Mouse (Mus musculus) ES-E14 (cell line): ENCODE data around the gene Lonp2. TPM values are rescaled to one million over a fixed set of nuclear protein-coding genes. Genes with fewer than 3 reads are reported as not detected.
A peak's percentile ranks its signal among the peaks of the same experiment; 100 is the strongest.

Experiments
- DNase-seq: peaks from one replicate; pipeline ENCODE4 v3.0.0-alpha.2; 2013; ENCODE audit warnings: low read depth, low spot score
- H3K27ac ChIP-seq: 2 replicates; pipeline ENCODE4 v1.5.1; 2012; ENCODE audit warnings: low read depth, mild to moderate bottlenecking, low read length, moderate library complexity, mixed read lengths; ENCODE audit not compliant: poor library complexity, insufficient read depth, severe bottlenecking
- H3K36me3 ChIP-seq: 2 replicates; pipeline ENCODE4 v1.6.1; 2012; ENCODE audit warnings: mild to moderate bottlenecking, low read length, moderate library complexity, mixed read lengths; ENCODE audit not compliant: control insufficient read depth, poor library complexity, insufficient read depth, severe bottlenecking
- H3K4me1 ChIP-seq, 2 experiments: fragments of 150-350 bp in 1 of 2; sonication (generic) in 1 of 2; 2 replicates each; pipeline ENCODE4 v1.6.1; 2012; ENCODE audit warnings: low read length in 2 of 2, mild to moderate bottlenecking in 1 of 2, mixed read lengths in 1 of 2; ENCODE audit not compliant: control insufficient read depth in 2 of 2, insufficient read depth in 2 of 2, poor library complexity in 1 of 2
- H3K4me3 ChIP-seq, 2 experiments: fragments of 150-350 bp in 1 of 2; sonication (generic) in 1 of 2; 2 replicates each; pipeline ENCODE4 v1.5.1; 2012; ENCODE audit warnings: low read length in 2 of 2, low read depth in 1 of 2, mild to moderate bottlenecking in 1 of 2, mixed read lengths in 1 of 2; ENCODE audit not compliant: insufficient read depth in 1 of 2, poor library complexity in 1 of 2, severe bottlenecking in 1 of 2
- H3K9ac ChIP-seq: 2 replicates; pipeline ENCODE4 v1.6.1; 2012; ENCODE audit warnings: low read depth, mild to moderate bottlenecking, low read length, mixed read lengths; ENCODE audit not compliant: poor library complexity, insufficient read depth, severe bottlenecking
- H3K9me3 ChIP-seq: fragments of 150-350 bp; sonication (generic); 2 replicates; pipeline ENCODE4 v1.6.1; 2012; ENCODE audit warnings: low read depth, mild to moderate bottlenecking, low read length; ENCODE audit not compliant: control insufficient read depth, insufficient read depth
- CHD2 ChIP-seq: IDR thresholded peaks from 2 replicates; pipeline ENCODE4 v1.6.1; 2014; ENCODE audit warnings: mild to moderate bottlenecking, low read depth, low read length, inconsistent platforms
- HCFC1 ChIP-seq: IDR thresholded peaks from 2 replicates; pipeline ENCODE4 v1.6.1; 2012; ENCODE audit warnings: low read length, inconsistent platforms, borderline replicate concordance; ENCODE audit not compliant: insufficient read depth
- MAFK ChIP-seq: IDR thresholded peaks from 2 replicates; pipeline ENCODE4 v1.6.1; 2014; ENCODE audit warnings: mild to moderate bottlenecking, low read depth, low read length, inconsistent platforms; ENCODE audit not compliant: insufficient read depth
- ZC3H11A ChIP-seq: IDR thresholded peaks from 2 replicates; pipeline ENCODE4 v1.6.1; 2012; ENCODE audit warnings: low read depth, mild to moderate bottlenecking, inconsistent platforms, low read length, borderline replicate concordance
- ZNF384 ChIP-seq: IDR thresholded peaks from 2 replicates; pipeline ENCODE4 v1.6.1; 2012; ENCODE audit warnings: low read depth, low read length, inconsistent platforms
- in situ Hi-C, 2 experiments: fragments of 600-800 bp; cut with MboI; formaldehyde crosslinking; loops; one replicate each; pipeline ENCODE4 v1.15.1; 2025; ENCODE audit warnings: low sequenced_read_pairs in 2 of 2, inconsistent platforms in 1 of 2; ENCODE audit not compliant: unreplicated experiment in 2 of 2
- total RNA-seq: library from RNA; depleted of rRNA; stranded (reverse); fragments of 300-350 nt; gene quantifications from 2 replicates; pipeline ENCODE4 v1.2.3, GENCODE M21; 2012

The Lonp2 gene
- total RNA-seq, 1 experiment: 39.1 TPM

DNA sequence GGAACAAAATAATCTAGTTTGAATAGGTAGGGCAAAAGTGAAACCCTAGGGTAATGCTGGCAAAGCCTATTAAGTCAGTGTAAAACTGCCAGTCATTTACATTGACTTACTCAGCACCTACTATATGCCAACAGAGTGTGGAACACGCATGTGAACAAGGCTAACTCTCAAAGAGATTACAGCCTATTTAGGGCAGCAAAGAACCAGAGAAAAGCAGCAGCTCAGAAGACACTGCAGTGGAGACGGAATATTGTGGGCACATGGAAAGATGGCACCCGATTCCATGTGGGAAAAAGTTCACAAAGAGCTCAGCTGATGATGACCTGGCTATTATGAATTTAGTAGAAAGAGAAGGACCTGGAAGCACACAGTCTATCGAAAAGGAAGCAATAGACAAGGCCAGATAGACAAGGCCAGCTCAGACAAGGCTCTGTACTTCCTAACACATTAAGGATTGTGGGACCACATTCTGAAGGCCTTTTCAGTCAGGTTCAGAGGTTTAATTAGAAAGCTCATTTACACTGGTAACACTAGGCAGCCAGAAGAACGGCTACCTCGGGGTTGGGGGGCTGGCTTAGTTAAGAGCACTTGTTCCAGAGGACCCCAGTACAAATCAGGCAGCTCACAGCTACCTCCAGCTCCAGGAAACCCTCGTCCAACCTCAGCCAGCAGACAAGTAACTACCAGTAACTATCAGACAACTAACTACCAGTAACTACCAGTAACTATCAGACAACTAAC lies 118.9 kb downstream of the Lonp2 start:
- no peak overlapping the region for H3K27ac ChIP-seq
- H3K9ac ChIP-seq: no peak overlapping the region
- DNase-seq: no peak
- no peaks in the 10 kb centered on the region for H3K9me3 ChIP-seq
- H3K4me1 ChIP-seq: peaks cover 0 to 3% of the 10 kb centered on the region in 2 experiments; a peak in 2 of 4 replicates
- TF ChIP-seq MAFK: no peak
- TF ChIP-seq ZNF384: no peak
- TF ChIP-seq ZC3H11A: no peak
- TF ChIP-seq CHD2: no peak
- TF ChIP-seq HCFC1: no peak
- H3K36me3 ChIP-seq: no peaks in the 10 kb centered on the region
- in situ Hi-C loops: no loop called here
- no peak overlapping the region for H3K4me3 ChIP-seq

DNA sequence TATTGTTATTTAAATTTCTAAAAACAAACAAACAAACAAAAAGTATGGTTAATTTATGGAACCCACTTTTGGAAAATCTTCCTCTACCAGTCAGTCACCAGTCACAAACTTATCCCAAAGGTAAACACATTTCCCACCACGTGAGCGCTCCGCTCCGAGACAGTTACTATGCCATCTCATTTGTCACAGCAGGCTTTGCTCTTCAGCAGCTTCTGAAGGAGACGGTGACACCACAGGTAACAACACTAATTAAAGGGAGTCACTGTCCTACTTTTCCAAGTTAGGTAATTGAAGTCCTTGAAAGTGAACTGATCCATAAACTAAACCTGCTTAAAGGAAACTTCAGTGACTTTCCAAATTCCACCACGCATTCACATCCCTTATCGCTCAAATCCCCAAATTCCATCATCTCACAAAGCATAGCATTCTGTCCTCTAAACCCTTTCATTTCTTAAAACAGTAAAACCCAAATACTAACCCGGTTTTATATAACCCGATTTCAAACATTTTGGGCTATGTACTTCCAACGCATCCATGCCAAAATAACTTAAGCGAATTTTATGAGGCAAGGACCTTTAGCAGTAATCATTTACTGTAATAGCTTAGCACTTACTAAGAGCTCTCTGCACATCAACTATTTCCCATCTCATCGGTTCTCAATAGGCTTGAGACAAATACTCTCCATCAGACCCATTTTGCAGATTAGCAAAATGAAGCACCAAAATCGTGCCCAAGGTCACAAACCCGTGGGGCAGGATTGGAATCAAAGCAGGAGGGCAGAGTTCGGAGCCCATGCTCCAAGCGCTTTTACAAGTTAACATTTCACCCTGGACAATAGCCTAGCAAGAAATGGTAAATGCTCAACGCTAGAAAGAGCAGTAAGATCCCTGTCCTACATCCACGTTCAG lies 120.7 kb downstream of the Lonp2 start:
- Histone ChIP-seq H3K9me3 (no peaks in the 10 kb centered on the region), H3K4me3 (peak overlapping the region; percentile 98 to 100), H3K4me1 (peaks cover 0 to 3% of the 10 kb centered on the region in 2 experiments; a peak in 2 of 4 replicates), H3K27ac (0 out of 2 replicates have a peak overlapping the region, but pooled peaks have one; percentile 77), H3K36me3 (no peaks in the 10 kb centered on the region), H3K9ac (peak overlapping the region; percentile 99)
- in situ Hi-C loops: no loop called here
- TF ChIP-seq ZC3H11A: no peak
- no peak for TF ChIP-seq HCFC1
- TF ChIP-seq MAFK: no peak
- TF ChIP-seq ZNF384: no peak
- no peak for TF ChIP-seq CHD2
- no peak for DNase-seq

GRCm38 (mm10) chr8:86745221-86745934 lies 121.5 kb downstream of the Lonp2 start, which contains the start of the genes Gm10638 and Siah1a:
TSS of gene Gm10638 (plus strand) at chr8:86745699.
TSS of gene Siah1a (minus strand) at chr8:86745934.
- H3K27ac ChIP-seq: peak within 1 kb of the TSS; percentile 77
- H3K9me3 ChIP-seq: no peaks in the 10 kb centered on the region
- H3K36me3 ChIP-seq: no peaks in the 10 kb centered on the region
- no peak for DNase-seq
- peak within 1 kb of the TSS; percentile 98 to 100 for H3K4me3 ChIP-seq
- TF ChIP-seq MAFK (no peak), HCFC1 (peak; percentile 22; the same call in 1 of the 2 replicates), ZC3H11A (no peak)
- H3K4me1 ChIP-seq: peaks cover 0 to 3% of the 10 kb centered on the region in 2 experiments; a peak in 2 of 4 replicates
- peak within 1 kb of the TSS; percentile 99 for H3K9ac ChIP-seq
- in situ Hi-C loops: no loop called here

DNA sequence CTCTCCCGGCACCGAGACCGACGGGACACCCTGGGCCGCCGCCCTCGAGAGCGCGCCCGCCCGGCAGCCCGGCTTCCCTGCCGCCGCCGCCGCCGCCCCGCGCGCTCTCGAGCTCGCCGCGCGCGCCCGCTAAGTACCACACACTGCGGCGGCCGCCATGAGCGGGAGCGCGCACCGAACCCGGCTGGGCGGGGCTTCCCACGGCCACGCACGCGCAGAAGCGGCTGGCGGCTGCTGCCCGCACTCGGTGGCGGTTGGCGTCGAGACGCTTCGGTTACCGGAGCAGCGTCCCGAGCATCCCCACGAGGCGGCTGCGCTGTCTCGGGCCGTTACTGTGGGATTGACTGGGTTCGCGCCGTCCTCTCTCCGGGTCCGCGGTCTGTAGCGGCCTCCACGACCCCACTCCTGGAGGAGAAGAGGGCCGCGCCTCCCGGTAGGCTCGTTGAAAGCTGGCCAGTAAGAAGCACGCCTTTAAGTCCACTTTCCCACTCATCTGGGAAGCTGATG lies 122.1 kb downstream of the Lonp2 start:
- H3K36me3 ChIP-seq: no peaks in the 10 kb centered on the region

More for the DNA sequence above, 122.1 kb downstream of the Lonp2 start:
- in situ Hi-C loops: no loop called here
- Histone ChIP-seq H3K27ac (peak overlapping the region; percentile 77), H3K4me3 (peak overlapping the region; percentile 98 to 100), H3K4me1 (peaks cover 0 to 3% of the 10 kb centered on the region in 2 experiments; a peak in 2 of 4 replicates), H3K9me3 (no peaks in the 10 kb centered on the region), H3K9ac (peak overlapping the region; percentile 99)
- TF ChIP-seq HCFC1 (no peak), ZNF384 (no peak), CHD2 (no peak), MAFK (no peak), ZC3H11A (no peak)
- DNase-seq: no peak
